Mouse (Mus musculus) liver, postnatal 0 days (tissue): Measurements from ENCODE around the gene Med13. TPM values are rescaled to one million over a fixed set of nuclear protein-coding genes. Genes with fewer than 3 reads are reported as not detected.
A peak's percentile ranks its signal among the peaks of the same experiment; 100 is the strongest.

Source experiments
- ATAC-seq: fragments of 200-750 bp; cut with Nextera tagmentation; 2 replicates; pipeline ENCODE4 v1.8.0; 2017; ENCODE audit warnings: mild to moderate bottlenecking, moderate library complexity
- DNase-seq: peaks from one replicate; pipeline ENCODE4 v3.0.0-alpha.2; 2016
- H3K27ac ChIP-seq: fragments of 300-500 bp; sonication (generic); 2 replicates; pipeline ENCODE4 v1.5.1; 2014; ENCODE audit warnings: antibody characterized with exemption, moderate library complexity, mild to moderate bottlenecking, low read depth
- H3K27me3 ChIP-seq: fragments of 300-500 bp; sonication (generic); 2 replicates; pipeline ENCODE4 v1.6.1; 2014; ENCODE audit warnings: low read length, control low read depth, mixed read lengths; ENCODE audit not compliant: insufficient read depth
- H3K36me3 ChIP-seq: fragments of 300-500 bp; sonication (generic); replicated peaks from 2 replicates; pipeline ENCODE4 v1.6.1; 2014; ENCODE audit warnings: mild to moderate bottlenecking, control low read depth, low read length, moderate library complexity, mixed read lengths; ENCODE audit not compliant: insufficient read depth
- H3K4me1 ChIP-seq: fragments of 300-500 bp; sonication (generic); 2 replicates; pipeline ENCODE4 v1.6.1; 2014; ENCODE audit warnings: antibody characterized with exemption, mild to moderate bottlenecking, control low read depth; ENCODE audit not compliant: insufficient read depth
- H3K4me2 ChIP-seq: fragments of 300-500 bp; sonication (generic); 2 replicates; pipeline ENCODE4 v1.6.1; 2014; ENCODE audit warnings: low read depth, mild to moderate bottlenecking, low read length, moderate library complexity, mixed read lengths
- H3K4me3 ChIP-seq: fragments of 300-500 bp; sonication (generic); 2 replicates; pipeline ENCODE4 v1.5.1; 2014; ENCODE audit warnings: low read depth, low read length
- H3K9ac ChIP-seq: fragments of 300-500 bp; sonication (generic); replicated peaks from 2 replicates; pipeline ENCODE4 v1.6.1; 2014; ENCODE audit warnings: mild to moderate bottlenecking, moderate library complexity
- H3K9me3 ChIP-seq: fragments of 300-500 bp; sonication (generic); 2 replicates; pipeline ENCODE4 v1.6.1; 2016; ENCODE audit warnings: mild to moderate bottlenecking, control low read depth, low read length, mixed read lengths
- CTCF ChIP-seq: sonication (generic); IDR thresholded peaks from 2 replicates; pipeline ENCODE4 v1.5.1; 2016; ENCODE audit warnings: antibody characterized with exemption, low read depth
- EP300 ChIP-seq: IDR thresholded peaks from 2 replicates; pipeline ENCODE4 v1.6.1; 2016; ENCODE audit warnings: antibody characterized with exemption, low read depth, mild to moderate bottlenecking
- WGBS: fragments of 180-500 bp; shearing (Covaris S2); extraction: QIAGEN DNeasy Blood & Tissue Kit; methylation state at CpG from one replicate; pipeline ENCODE4 v1.1.7; 2014; ENCODE audit not compliant: insufficient replicate concordance; 5-methylcytosine and 5-hydroxymethylcytosine counted together
- polyA plus RNA-seq: library from polyadenylated mRNA; unstranded; fragments of >200 nt; fragmentation: Nextera tagmentation; extraction: Ambion mirVana; gene quantifications from 2 replicates; pipeline ENCODE4 v1.2.1, GENCODE M21; 2015

Med13 gene
- polyA plus RNA-seq, 1 experiment from 2014 or later = 3.6 TPM

- 88% methylated on average over 13 of the region's 13 CpGs for WGBS
- H3K27me3 ChIP-seq = no peaks in the 10 kb centered on the region
- H3K36me3 ChIP-seq = peaks cover 29% of the 10 kb centered on the region
- TF ChIP-seq CTCF (no peak), EP300 (no peak)
- DNase-seq (no peak), ATAC-seq (no peak)
- H3K4me1 ChIP-seq = no peaks in the 10 kb centered on the region
- no peak overlapping the region for H3K4me3 ChIP-seq
- H3K27ac ChIP-seq = 0 out of 2 replicates have a peak overlapping the region, but pooled peaks have one; percentile 11
- H3K9me3 ChIP-seq = no peaks in the 10 kb centered on the region
- H3K9ac ChIP-seq = no peak overlapping the region
- H3K4me2 ChIP-seq = no peak overlapping the region
Observed at GRCm38 (mm10) chr11:86231781-86232350, 125.5 kb downstream of the Med13 start.

GRCm38 (mm10) chr11:86226646-86227180, 130.7 kb downstream of the Med13 start:
- H3K9me3 ChIP-seq = no peaks in the 10 kb centered on the region
- 77% methylated on average over 8 of the region's 8 CpGs for WGBS
- H3K36me3 ChIP-seq = peaks cover 22% of the 10 kb centered on the region
- H3K27ac ChIP-seq = no peak overlapping the region
- no peak overlapping the region for H3K4me2 ChIP-seq
- no peak overlapping the region for H3K9ac ChIP-seq
- ATAC-seq = no peak
- no peaks in the 10 kb centered on the region for H3K27me3 ChIP-seq
- TF ChIP-seq EP300 = no peak
- no peak for TF ChIP-seq CTCF
- no peak overlapping the region for H3K4me3 ChIP-seq
- no peaks in the 10 kb centered on the region for H3K4me1 ChIP-seq
- no peak for DNase-seq

GRCm38 (mm10) chr11:86225761-86226160, 131.6 kb downstream of the Med13 start:
- Histone ChIP-seq H3K27ac (no peak overlapping the region), H3K4me2 (no peak overlapping the region), H3K4me3 (no peak overlapping the region), H3K9ac (no peak overlapping the region), H3K36me3 (peaks cover 23% of the 10 kb centered on the region), H3K4me1 (no peaks in the 10 kb centered on the region), H3K9me3 (no peaks in the 10 kb centered on the region), H3K27me3 (no peaks in the 10 kb centered on the region)
- ATAC-seq = no peak
- DNase-seq = no peak
- TF ChIP-seq EP300 (no peak), CTCF (no peak)
- 90% methylated on average over 4 of the region's 4 CpGs for WGBS

Other genes starting within 250 kb of the Med13 start
- 3.0 and 4.5 TPM in 2 replicates for gene Brip1, start 156.4 kb downstream of the Med13 start, polyA plus RNA-seq
- 2.3 and 3.5 TPM in 2 replicates for gene Ints2, start 100.0 kb downstream of the Med13 start, polyA plus RNA-seq
- 19.8 and 20.1 TPM in 2 replicates for gene Rnft1, start 127.1 kb upstream of the Med13 start, polyA plus RNA-seq
- gene Rps6kb1, start 187.2 kb upstream of the Med13 start, polyA plus RNA-seq = 20.6 and 23.6 TPM in 2 replicates
- 4.3 and 4.4 TPM in 2 replicates for gene Tubd1, start 187.4 kb upstream of the Med13 start, polyA plus RNA-seq